Mouse (Mus musculus): ENCODE data around the gene Olfm1. TPM values are rescaled to one million over a fixed set of nuclear protein-coding genes. Genes with fewer than 3 reads are reported as not detected.

Olfm1 gene
- polyA plus RNA-seq, 1 experiment from 2014 or later, result 9.8 TPM

GRCm38 (mm10) chr2:28278853-28279252 lies 86.1 kb downstream of the Olfm1 start:
- Histone ChIP-seq H3K27ac (ENCODE audit: low read length) (no peak overlapping the region), H3K9ac (replicated peaks; ENCODE audit: low read depth) (no peak overlapping the region), H3K4me1 (ENCODE audit: insufficient read depth, low read depth, low read length) (no peaks in the 10 kb centered on the region), H3K36me3 (ENCODE audit: insufficient read depth, low read length) (no peaks in the 10 kb centered on the region), H3K4me3 (ENCODE audit: low read depth, low read length) (no peak overlapping the region), H3K9me3 (ENCODE audit: low read length) (no peaks in the 10 kb centered on the region), H3K27me3 (replicated peaks; ENCODE audit: insufficient read depth, low read length) (no peaks in the 10 kb centered on the region), H3K4me2 (replicated peaks; ENCODE audit: low read depth, low read length) (no peak overlapping the region)
- ATAC-seq (no peak), DNase-seq (ENCODE audit: low spot score) (no peak)
- WGBS, result 69% methylated on average over 10 of the region's 10 CpGs
- TF ChIP-seq CTCF (IDR thresholded peaks at IDR 0.05), result no peak
- TF ChIP-seq EP300 (IDR thresholded peaks at IDR 0.05), result no peak

Other genes with a start within 250 kb of the Olfm1 start
- 0.50 and 1.1 TPM in 2 replicates for gene Fcnb, start 108.1 kb upstream of the Olfm1 start, polyA plus RNA-seq (2015; fragmentation: Nextera tagmentation; extraction: Ambion mirVana)